Mouse (Mus musculus) myocyte (in vitro differentiated cells): Measurements from ENCODE around the gene Gdf3.

Experiments
- CEBPB ChIP-seq: IDR thresholded peaks from 2 replicates; pipeline ENCODE4 v1.6.1; 2011; ENCODE audit warnings: mild to moderate bottlenecking, moderate library complexity; ENCODE audit not compliant: poor library complexity, insufficient read depth, severe bottlenecking
- E2F4 ChIP-seq: IDR thresholded peaks from one replicate; pipeline ENCODE4 v1.6.1; 2011; ENCODE audit warnings: mild to moderate bottlenecking, control low read depth, moderate library complexity; ENCODE audit not compliant: insufficient read depth
- MYOG ChIP-seq, 3 experiments: IDR thresholded peaks; one replicate each; pipeline ENCODE4 v1.6.1; 2011; ENCODE audit warnings: control low read depth in 2 of 3, low read depth in 2 of 3, mild to moderate bottlenecking in 2 of 3; ENCODE audit not compliant: insufficient read length in 2 of 3, control insufficient read depth in 1 of 3, insufficient read depth in 1 of 3
- POLR2A ChIP-seq: IDR thresholded peaks from one replicate; pipeline ENCODE4 v1.6.1; 2011; ENCODE audit warnings: low read depth, mild to moderate bottlenecking, control low read depth, moderate library complexity; ENCODE audit not compliant: insufficient read length
- POLR2AphosphoS2 ChIP-seq: IDR thresholded peaks from one replicate; pipeline ENCODE4 v1.6.1; 2011; ENCODE audit warnings: low read depth, control low read depth; ENCODE audit not compliant: insufficient read length
- TCF12 ChIP-seq: IDR thresholded peaks from one replicate; pipeline ENCODE4 v1.6.1; 2011; ENCODE audit warnings: mild to moderate bottlenecking, control low read depth; ENCODE audit not compliant: poor library complexity, insufficient read depth, severe bottlenecking
- TCF3 ChIP-seq: IDR thresholded peaks from one replicate; pipeline ENCODE4 v1.6.1; 2011; ENCODE audit warnings: low read depth, control low read depth; ENCODE audit not compliant: insufficient read length

GRCm38 (mm10) chr6:122579086-122579485 is 30.8 kb downstream of the Gdf3 start:
- TF ChIP-seq POLR2AphosphoS2 (no peak), CEBPB (no peak), MYOG (IDR thresholded peaks at IDR 0.05; ENCODE audit: control insufficient read depth in 1 of 3, insufficient read depth in 1 of 3, insufficient read length in 2 of 3, low read depth in 2 of 3) (no peak), POLR2A (no peak), E2F4 (no peak), TCF3 (no peak), TCF12 (no peak)
